Mouse (Mus musculus): Measurements from ENCODE around the gene Epha2. TPM values are rescaled to one million over a fixed set of nuclear protein-coding genes. Genes with fewer than 3 reads are reported as not detected.
A peak's percentile ranks its signal among the peaks of the same experiment; 100 is the strongest.

Epha2 gene
- polyA plus RNA-seq, 1 experiment from 2014 or later, result 1.1 TPM

DNA sequence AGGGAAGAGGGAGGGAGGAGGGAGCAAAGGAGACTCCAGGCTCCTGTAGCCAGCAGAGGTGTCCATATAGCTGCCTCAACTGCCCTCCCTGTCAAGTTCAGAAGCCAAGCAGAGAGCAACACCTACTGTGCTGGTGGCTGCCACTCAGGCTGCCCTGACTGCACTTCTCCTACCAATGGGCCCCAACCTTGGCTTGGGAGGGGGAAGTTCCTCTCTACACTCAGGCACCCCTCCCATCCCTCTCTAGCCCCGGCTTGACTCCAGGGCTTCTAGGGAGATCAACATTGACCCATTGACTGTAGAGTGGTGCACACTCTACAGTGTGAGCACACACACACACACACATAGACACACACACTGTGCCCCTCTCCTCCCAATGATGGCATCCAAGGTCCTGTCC is 19.5 kb upstream of the Epha2 start:
- no peaks in the 10 kb centered on the region for H3K4me1 ChIP-seq
- no peak for ATAC-seq (replicated peaks)
- no peak overlapping the region for H3K9ac ChIP-seq (replicated peaks)
- H3K27me3 ChIP-seq, result no peaks in the 10 kb centered on the region; the same call in 1 of the 2 replicates
- H3K36me3 ChIP-seq, result no peaks in the 10 kb centered on the region
- H3K4me3 ChIP-seq, result no peak overlapping the region
- H3K4me2 ChIP-seq (replicated peaks), result no peak overlapping the region
- H3K9me3 ChIP-seq, result no peaks in the 10 kb centered on the region
- no peak overlapping the region for H3K27ac ChIP-seq (replicated peaks)
- 67% methylated on average over 1 of the region's 1 CpGs for WGBS

DNA sequence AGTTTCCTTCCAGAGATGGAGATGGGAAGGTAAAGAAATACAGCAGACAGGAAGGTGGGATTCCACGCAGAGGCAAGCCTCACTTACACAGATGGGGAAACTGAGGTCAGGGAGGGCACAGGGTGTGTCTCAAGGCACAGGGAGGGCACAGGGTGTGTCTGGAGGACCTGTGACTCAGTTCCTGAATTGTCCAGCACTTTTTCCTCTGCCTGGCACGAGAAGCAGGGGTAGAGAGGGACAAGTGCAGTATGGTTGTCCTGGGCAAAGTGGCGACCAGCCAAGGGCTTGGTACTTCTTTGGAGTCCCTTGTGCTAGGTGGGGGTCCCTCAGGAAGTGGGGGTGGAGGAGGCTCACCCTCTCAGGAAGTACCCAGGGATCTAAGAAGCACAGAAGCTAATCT is 19.0 kb upstream of the Epha2 start:
- ATAC-seq (replicated peaks), result no peak
- Histone ChIP-seq H3K9ac (replicated peaks) (no peak overlapping the region), H3K4me3 (no peak overlapping the region), H3K36me3 (no peaks in the 10 kb centered on the region), H3K4me1 (no peaks in the 10 kb centered on the region), H3K4me2 (replicated peaks) (no peak overlapping the region), H3K9me3 (no peaks in the 10 kb centered on the region), H3K27ac (replicated peaks) (no peak overlapping the region), H3K27me3 (peaks cover 5% of the 10 kb centered on the region; the same call in 1 of the 2 replicates)
- WGBS, result 62% methylated on average over 3 of the region's 3 CpGs

DNA sequence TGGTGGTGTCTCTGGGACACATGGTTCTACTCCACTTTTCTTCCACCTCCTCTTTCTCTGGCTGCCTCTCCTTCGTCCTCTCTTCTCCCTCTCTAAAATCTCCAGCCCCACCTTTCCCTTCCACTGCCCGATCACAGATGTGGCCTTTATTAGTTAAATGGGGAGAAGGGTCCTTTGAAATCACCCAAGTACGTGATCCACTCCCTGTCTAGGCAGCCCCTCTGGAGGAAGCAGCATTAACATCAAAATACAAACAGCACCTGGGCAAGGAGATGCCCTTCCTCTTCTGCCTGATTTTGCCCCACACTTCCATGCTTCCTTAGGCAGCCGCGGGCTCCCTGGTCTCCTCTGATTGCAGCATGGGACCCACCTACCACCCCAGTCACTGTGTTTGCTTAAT is 18.4 kb upstream of the Epha2 start:
- Histone ChIP-seq H3K27ac (replicated peaks) (no peak overlapping the region), H3K9ac (replicated peaks) (no peak overlapping the region), H3K9me3 (no peaks in the 10 kb centered on the region), H3K36me3 (no peaks in the 10 kb centered on the region), H3K27me3 (peaks cover 9% of the 10 kb centered on the region), H3K4me2 (replicated peaks) (no peak overlapping the region), H3K4me3 (no peak overlapping the region), H3K4me1 (no peaks in the 10 kb centered on the region)
- no peak for ATAC-seq (replicated peaks)
- 48% methylated on average over 5 of the region's 5 CpGs for WGBS

DNA sequence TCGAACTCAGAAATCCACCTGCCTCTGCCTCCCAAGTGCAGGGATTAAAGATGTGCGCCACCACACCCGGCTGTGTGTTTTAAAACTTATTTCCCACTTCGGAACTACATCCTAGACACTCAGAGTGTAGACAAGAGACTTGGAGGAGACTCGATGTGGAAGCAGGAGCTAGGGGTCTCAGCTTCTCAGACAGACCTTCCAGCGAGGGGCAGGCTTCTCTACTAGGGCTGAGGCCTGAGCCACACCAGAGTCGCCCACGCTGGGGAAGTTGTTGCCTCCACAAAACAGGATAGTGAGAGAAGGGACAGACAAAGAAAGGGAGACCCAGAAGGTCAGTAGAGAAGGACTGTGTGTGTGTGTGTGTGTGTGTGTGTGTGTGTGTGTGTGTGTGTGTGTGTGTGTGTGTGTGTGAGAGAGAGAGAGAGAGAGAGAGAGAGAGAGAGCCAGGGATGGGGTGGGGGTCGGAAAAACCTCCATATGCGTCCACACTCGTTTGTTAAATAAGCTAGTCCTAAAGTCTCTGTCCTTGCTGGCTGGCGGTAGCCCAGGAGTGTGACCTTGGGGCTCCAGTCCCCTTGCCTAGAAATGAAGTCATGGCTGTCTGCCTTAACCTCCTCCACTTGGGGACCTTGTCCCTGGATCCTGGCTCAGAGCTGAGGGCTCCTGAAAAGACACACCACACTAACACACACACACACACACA is 17.7 kb upstream of the Epha2 start:
- H3K27ac ChIP-seq (replicated peaks), result no peak overlapping the region
- WGBS, result 58% methylated on average over 11 of the region's 12 CpGs
- no peak overlapping the region for H3K4me2 ChIP-seq (replicated peaks)
- no peak overlapping the region for H3K9ac ChIP-seq (replicated peaks)
- H3K27me3 ChIP-seq, result peaks cover 15% of the 10 kb centered on the region
- ATAC-seq (replicated peaks), result no peak
- no peaks in the 10 kb centered on the region for H3K9me3 ChIP-seq
- no peaks in the 10 kb centered on the region for H3K36me3 ChIP-seq
- no peaks in the 10 kb centered on the region for H3K4me1 ChIP-seq
- no peak overlapping the region for H3K4me3 ChIP-seq

DNA sequence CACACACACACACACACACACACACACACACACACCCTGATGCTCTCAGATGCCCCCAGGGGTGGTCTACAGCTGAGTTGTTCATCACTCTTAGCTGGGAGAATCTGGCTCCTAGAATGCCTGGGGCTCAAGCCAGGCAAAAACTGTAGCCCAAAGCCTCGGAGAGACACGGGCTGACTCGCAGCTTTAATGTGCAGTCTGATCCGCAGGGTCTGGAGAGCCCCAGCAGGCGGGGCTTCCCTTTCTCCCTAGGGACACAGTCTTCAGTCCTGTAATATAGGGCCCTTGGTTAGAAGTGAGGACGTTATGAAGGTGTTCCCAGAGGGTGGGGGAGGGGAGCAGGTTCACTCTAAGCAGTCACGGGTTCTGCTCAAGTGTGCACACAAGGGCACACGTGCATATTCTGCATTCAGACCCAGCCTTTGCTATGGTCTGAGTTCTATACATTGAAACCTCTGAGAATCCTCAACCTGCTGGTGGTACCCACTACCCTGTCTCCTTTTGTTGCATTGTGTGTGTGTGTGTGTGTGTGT is 17.1 kb upstream of the Epha2 start:
- no peak for ATAC-seq (replicated peaks)
- 25% methylated on average over 8 of the region's 8 CpGs for WGBS
- H3K9me3 ChIP-seq, result no peaks in the 10 kb centered on the region

DNA sequence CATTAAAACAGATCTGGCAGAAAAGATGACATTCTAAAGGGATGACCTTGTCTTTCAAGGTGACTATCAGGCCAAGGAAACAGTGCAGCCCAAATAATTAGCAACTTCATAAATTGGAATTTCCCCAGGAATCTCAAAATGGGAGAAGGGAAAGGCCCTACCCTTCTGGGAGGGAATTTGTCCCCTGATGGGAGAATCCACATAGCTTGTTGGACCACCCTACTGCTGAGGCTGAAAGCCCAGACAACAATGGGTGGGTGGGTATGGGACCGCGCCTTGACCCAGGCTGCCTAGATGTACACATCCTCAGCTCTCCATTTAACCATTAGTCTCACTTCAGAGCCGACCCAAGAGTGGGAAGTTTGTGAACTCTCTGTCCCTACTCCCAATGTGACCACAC is 16.6 kb upstream of the Epha2 start:
- Histone ChIP-seq H3K4me2 (replicated peaks) (no peak overlapping the region), H3K9me3 (no peaks in the 10 kb centered on the region), H3K9ac (replicated peaks) (no peak overlapping the region), H3K27me3 (peaks cover 18% of the 10 kb centered on the region), H3K36me3 (no peaks in the 10 kb centered on the region), H3K4me1 (no peaks in the 10 kb centered on the region), H3K4me3 (no peak overlapping the region), H3K27ac (replicated peaks) (no peak overlapping the region)
- no peak for ATAC-seq (replicated peaks)
- WGBS, result 70% methylated on average over 3 of the region's 3 CpGs

More for the DNA sequence above, 17.1 kb upstream of the Epha2 start:
- Histone ChIP-seq H3K27me3 (peaks cover 18% of the 10 kb centered on the region), H3K4me3 (no peak overlapping the region), H3K4me1 (no peaks in the 10 kb centered on the region), H3K4me2 (replicated peaks) (no peak overlapping the region), H3K36me3 (no peaks in the 10 kb centered on the region), H3K9ac (replicated peaks) (no peak overlapping the region), H3K27ac (replicated peaks) (no peak overlapping the region)

DNA sequence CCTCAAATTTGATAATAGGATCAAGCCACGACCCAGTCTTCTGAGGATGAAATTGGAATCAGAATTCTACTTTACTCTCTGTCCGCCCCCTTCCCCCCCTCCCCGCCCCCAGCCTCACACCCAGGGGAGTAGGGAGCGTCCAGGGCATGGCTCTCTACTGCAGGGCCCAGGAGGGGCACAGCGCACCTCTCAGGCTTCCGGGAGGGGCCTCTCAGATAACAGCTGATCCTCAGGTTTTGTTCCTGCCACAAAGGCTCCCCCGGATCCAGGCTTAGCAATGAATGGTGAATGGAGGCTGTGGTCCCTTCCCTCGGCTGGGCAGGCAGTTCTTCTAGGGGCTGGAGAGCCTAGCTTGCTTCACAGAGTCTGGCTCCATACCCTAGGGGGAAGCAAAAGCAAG is 15.9 kb upstream of the Epha2 start:
- no peak overlapping the region for H3K27ac ChIP-seq (replicated peaks)
- H3K4me3 ChIP-seq, result no peak overlapping the region
- no peaks in the 10 kb centered on the region for H3K36me3 ChIP-seq
- no peak overlapping the region for H3K9ac ChIP-seq (replicated peaks)
- H3K9me3 ChIP-seq, result no peaks in the 10 kb centered on the region
- H3K4me1 ChIP-seq, result no peaks in the 10 kb centered on the region
- WGBS, result 7% methylated on average over 8 of the region's 8 CpGs
- no peak for ATAC-seq (replicated peaks)
- H3K27me3 ChIP-seq, result peaks cover 18% of the 10 kb centered on the region
- no peak overlapping the region for H3K4me2 ChIP-seq (replicated peaks)

DNA sequence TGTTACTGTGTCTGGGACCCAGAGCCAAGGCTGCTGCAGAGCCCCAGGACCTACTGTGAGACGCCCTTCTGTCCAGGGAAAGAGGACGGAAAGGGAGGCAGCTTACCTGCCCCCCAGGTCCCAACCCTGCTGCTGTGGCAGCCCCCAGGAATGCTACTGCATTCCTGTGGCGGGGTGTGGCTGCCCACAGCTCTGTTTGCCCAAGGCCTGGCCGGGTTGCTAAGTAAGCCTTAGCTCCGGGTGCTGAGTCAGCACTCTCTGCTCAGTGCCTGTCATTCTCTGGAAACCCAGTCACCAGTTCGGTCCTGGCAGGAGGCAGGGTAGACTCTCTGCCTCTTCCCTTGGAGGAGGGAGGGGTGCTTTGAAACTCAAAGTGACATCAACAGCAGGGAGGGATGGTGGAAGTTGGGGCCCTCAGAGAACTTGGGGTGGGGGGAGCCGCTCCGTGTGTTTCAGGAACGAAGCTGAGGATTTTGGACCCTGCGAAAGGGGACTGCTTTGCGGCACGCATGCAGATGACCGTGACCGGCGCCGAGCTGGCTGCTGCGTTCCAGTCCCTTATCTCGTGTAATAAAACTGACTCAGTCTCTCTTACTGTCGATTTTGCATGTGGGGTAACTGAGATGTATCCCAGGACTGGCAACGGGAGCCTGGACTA is 14.1 kb upstream of the Epha2 start:
- Histone ChIP-seq H3K27me3 (peaks cover 28% of the 10 kb centered on the region), H3K36me3 (no peaks in the 10 kb centered on the region), H3K4me2 (replicated peaks) (no peak overlapping the region), H3K27ac (replicated peaks) (no peak overlapping the region), H3K9me3 (no peaks in the 10 kb centered on the region), H3K9ac (replicated peaks) (no peak overlapping the region), H3K4me1 (peaks cover 10% of the 10 kb centered on the region), H3K4me3 (no peak overlapping the region)
- ATAC-seq (replicated peaks), result no peak
- WGBS, result 21% methylated on average over 20 of the region's 20 CpGs

DNA sequence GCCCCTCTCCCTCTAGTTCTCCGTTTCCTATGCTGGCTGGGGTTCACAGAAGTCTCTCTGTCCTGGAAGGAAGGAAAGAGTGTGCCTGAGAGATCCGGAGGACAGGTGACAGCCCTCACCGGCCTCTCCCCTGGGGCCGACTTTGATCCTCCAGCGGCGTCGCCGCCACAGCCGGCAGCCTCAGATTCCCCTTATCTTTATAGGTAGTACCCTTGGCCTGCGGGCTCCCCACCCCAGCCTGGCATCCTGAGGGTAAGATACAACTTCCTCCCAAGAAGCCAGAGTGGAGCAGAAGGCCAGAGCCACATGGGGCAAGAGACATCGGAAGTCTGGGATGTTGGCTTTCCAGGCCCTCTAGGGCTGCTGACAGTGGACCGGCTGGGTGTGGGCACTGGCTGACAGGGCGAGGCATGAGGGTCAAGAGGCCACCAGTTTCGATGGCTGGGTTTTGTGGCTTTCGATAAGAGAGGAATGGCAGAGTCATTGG is 13.5 kb upstream of the Epha2 start:
- Histone ChIP-seq H3K4me2 (replicated peaks) (no peak overlapping the region), H3K27ac (replicated peaks) (no peak overlapping the region), H3K36me3 (no peaks in the 10 kb centered on the region), H3K9ac (replicated peaks) (no peak overlapping the region), H3K9me3 (no peaks in the 10 kb centered on the region), H3K4me3 (no peak overlapping the region), H3K27me3 (peaks cover 34% of the 10 kb centered on the region), H3K4me1 (peaks cover 11% of the 10 kb centered on the region)
- WGBS, result 31% methylated on average over 15 of the region's 15 CpGs
- no peak for ATAC-seq (replicated peaks)

DNA sequence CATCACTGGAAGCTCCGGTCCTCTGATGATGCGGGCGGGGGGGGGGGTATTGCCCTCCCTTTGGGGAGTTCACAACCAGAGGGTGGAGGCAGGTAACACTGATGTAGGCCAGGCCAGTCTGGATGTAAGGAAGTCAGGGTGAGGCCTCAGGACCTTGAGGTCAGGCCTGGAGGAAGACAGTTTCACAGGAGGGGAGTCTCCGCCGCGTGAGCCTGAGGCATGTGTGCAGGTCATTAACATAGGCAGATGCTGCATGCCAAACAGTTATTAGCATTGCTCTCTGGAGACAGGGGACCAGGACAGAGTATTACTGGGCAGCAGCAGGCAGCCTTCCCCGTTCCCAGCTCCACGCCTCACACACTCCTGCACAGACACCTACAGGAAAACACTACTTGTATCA is 12.9 kb upstream of the Epha2 start:
- Histone ChIP-seq H3K27ac (replicated peaks) (no peak overlapping the region), H3K4me2 (replicated peaks) (no peak overlapping the region), H3K36me3 (no peaks in the 10 kb centered on the region), H3K27me3 (peaks cover 37% of the 10 kb centered on the region), H3K9ac (replicated peaks) (no peak overlapping the region), H3K9me3 (no peaks in the 10 kb centered on the region), H3K4me1 (peaks cover 11% of the 10 kb centered on the region), H3K4me3 (no peak overlapping the region)
- ATAC-seq (replicated peaks), result no peak
- WGBS, result 63% methylated on average over 8 of the region's 8 CpGs

DNA sequence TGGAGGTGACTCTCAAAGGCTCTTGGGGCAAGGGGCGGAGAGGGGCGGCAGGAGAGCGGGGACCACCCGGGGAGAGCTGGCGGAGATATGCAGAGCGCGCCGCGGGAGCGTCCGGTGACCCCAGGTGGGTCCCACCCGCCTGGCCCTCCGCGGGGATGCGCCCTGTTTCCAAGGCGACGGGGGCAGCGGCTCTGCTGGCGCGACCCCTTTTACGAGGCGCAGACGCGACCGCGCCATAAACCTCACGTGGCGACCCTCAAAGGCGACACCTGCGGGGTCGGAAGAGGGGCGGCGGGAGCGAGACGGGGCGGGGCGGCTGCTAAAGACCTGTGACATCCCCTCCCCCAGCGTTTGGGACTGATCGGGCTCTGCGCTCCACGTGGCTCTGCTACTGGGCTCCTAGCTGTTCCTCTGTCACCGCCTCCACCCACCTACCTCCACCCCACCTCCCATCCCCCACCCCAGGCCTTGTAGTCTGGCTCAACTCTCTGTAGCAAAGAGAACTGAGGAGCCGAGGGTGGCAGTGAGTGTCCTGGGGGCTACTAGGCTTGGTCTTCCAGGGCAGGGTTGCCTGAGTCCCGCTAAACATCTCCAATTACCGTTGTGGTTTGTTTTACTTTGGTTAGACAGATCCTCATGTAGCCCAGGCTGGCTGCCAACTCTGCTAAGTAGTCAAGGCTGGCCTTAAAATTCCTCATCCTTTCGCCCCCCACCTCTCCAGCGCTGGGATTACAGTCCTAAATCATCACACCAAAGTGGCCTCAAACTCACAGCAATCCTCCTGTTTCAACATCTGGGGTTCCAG is 9.3 kb upstream of the Epha2 start:
- no peaks in the 10 kb centered on the region for H3K9me3 ChIP-seq
- peak overlapping the region; percentile 84 for H3K4me2 ChIP-seq (replicated peaks)
- peaks cover 43% of the 10 kb centered on the region for H3K27me3 ChIP-seq
- no peaks in the 10 kb centered on the region for H3K36me3 ChIP-seq
- H3K4me3 ChIP-seq, result peak overlapping the region; percentile 40
- 2% methylated on average over 35 of the region's 47 CpGs for WGBS
- ATAC-seq (replicated peaks), result no peak
- 0 out of 2 replicates have a peak overlapping the region, but pooled peaks have one; percentile 26 for H3K9ac ChIP-seq (replicated peaks)
- H3K27ac ChIP-seq (replicated peaks), result no peak overlapping the region
- peaks cover 19% of the 10 kb centered on the region for H3K4me1 ChIP-seq

DNA sequence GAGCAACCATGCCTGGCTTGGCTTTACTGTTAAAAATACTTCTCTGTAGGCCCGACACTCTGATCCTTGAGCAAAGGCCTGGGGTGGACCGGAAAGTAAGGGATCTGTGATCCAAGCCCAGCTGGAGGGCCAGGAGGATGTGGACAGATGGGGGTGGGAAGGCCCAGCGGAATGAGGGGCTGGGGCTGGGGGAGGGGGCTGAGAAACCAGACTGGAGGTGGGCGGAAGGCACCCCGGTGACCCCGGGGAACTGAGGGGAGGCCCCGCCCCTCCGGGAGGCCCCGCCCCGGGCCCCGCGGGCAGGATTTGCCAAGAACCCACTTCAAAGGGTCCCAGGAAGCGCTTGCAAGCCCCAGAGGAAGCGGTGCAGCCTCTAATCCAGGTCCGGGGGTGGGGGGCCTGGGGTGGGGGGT is 5.3 kb upstream of the Epha2 start:
- Histone ChIP-seq H3K4me2 (replicated peaks) (no peak overlapping the region; the same call in 1 of the 2 replicates), H3K9me3 (no peaks in the 10 kb centered on the region), H3K27ac (replicated peaks) (no peak overlapping the region), H3K4me3 (no peak overlapping the region), H3K36me3 (no peaks in the 10 kb centered on the region), H3K27me3 (peaks cover 39% of the 10 kb centered on the region), H3K4me1 (peaks cover 19% of the 10 kb centered on the region), H3K9ac (replicated peaks) (no peak overlapping the region)
- ATAC-seq (replicated peaks), result no peak
- 4% methylated on average over 14 of the region's 15 CpGs for WGBS

Measured in forebrain, embryonic 15.5 days (tissue).